Mouse (Mus musculus) thymus, postnatal 4 days (tissue): ENCODE data around the gene Opalin.

Experiments used
- DNase-seq: peaks from one replicate; pipeline ENCODE4 v3.0.0; 2021

Gene Opalin

GRCm38 (mm10) chr19:41076906-41077305 is at the start of gene Opalin:
Opalin (minus strand) TSS chr19:41077113.
- DNase-seq = no peak

DNA sequence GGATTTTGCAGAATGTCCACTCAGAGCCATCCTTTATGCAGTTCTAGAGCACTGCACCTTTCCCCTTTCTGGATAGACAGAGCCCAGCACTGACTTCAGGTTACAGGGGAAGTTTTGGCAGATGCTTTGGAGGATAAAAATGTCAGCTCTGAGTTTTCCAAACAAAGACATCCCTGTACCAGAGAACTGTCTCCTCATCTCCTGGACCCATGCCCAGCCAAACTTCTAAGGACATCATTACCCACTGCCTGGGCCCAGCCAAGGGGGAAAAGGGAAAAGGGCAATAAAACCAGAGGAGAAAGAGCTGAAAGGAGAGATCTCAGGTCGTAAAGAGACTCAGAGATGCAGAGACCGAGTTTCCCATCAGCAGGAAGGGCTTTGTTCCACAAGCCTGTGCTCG is 46.1 kb upstream of the Opalin start:
- no peak for DNase-seq

GRCm38 (mm10) chr19:41119924-41120323 is 43.0 kb upstream of the Opalin start:
- DNase-seq = no peak

DNA sequence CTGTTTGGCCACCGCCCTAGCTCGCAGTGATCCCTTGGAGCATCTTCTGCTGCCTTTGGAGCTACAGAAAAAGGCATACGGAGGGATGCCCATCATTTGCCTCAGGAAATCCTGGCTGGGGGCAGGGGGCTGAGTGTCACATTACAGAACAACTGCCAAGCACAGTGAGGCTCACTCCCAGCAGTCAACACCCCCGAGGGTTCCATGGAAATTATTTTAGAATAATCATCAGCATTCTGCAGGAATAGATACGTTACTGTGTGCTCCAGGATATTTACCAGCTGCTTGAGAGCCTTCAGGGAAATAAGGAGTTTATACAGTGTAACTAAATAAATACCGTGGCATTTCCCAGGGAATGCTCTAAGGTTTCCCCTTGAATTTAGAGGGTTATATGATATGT is 41.4 kb upstream of the Opalin start:
- no peak for DNase-seq

GRCm38 (mm10) chr19:41117334-41117733 is 40.4 kb upstream of the Opalin start:
- no peak for DNase-seq

DNA sequence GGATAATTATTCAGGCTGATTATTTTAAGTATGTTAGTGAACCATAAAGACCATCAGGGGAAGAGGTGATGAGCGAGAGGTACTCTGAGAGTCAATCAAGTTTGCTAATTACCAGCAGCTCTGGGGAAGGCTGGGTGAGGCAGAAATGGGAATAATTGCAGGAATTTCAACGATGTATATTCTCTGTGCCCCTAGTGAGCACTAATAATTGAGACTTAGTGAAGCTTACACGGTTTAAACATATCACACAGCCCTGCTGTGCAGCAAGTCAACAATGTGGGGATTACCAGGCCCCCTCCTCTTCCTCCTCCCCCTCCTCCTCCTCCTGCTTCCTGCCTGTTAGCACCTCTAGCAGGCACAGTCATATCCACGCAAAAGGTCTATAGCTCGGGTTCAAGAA is 37.7 kb upstream of the Opalin start:
- DNase-seq = no peak

DNA sequence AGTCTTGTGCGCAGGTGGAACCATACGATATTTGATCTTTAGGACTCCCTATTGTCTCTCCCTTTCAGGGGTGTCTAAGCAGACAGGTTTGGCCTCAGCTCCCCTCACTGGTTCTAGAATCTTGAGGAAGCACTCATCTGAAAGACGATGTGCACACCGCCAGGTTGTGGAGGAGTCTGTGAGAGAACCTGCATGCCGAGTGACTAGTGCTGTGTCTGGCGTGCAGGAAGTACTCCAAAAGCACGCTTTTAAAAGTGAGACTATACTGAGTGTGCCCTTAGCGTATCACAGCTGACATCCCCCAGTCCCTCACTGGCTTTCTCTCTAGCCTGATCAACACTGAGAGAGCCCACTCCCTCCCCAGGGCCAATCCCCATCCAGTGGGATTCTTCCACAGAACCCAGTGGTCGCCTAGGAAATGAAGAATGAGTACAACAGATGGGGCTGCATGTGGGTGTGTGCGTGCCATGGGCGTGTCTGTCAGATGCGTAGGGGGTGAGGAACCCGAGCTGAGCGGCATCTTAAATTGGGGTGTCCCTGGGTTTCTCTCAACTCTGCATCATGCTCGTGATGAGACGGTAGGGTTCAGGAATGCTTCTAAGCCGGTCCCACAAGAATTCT is 37.1 kb upstream of the Opalin start:
- no peak for DNase-seq

DNA sequence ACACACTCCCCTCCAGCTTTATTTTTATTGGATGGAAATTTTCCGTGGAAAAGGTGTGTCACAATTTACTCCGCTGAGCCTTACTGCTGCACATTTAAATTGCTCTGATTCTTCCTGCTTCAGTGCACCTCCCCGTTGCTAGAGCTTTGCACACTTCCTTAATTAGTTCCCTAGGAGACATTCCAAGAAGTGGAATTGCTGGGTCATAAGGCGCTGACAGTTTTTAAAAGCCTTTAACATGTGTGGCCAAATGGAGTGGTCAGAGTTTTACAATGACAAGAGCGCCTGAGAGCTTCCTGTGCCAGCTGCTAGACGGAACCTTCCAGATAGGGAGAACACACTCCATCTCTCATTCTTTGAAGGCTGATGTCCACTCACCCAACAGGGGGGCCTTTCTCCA is 35.7 kb upstream of the Opalin start:
- DNase-seq = no peak

GRCm38 (mm10) chr19:41109991-41110390 is 33.1 kb upstream of the Opalin start:
- no peak for DNase-seq

GRCm38 (mm10) chr19:41109496-41109895 is 32.6 kb upstream of the Opalin start:
- DNase-seq = no peak

- no peak for DNase-seq
Observed at GRCm38 (mm10) chr19:41108666-41109065, 31.8 kb upstream of the Opalin start.

- no peak for DNase-seq
Observed at GRCm38 (mm10) chr19:41107530-41107929, 30.6 kb upstream of the Opalin start.

DNA sequence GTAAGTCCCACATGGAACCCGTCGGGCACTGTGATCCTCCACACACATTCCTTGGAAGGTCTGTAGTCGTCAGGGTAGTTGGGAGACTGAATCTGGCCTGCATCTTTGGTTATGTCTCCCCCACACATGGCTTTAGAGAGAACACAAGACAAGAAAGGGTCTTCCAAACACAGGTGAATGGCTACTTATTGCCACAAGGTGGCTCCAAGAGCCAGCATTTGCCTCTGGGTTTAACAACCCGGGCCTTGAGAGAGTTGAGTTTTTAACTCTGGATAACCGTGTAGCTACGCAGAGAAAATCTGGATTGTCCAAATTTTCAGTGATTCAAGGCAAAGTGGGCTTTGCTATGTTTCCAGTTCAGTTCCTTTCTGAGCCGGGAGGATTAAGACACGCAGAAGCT is 28.0 kb upstream of the Opalin start:
- peak; percentile 26 for DNase-seq

GRCm38 (mm10) chr19:41101390-41101789 is 24.5 kb upstream of the Opalin start:
- no peak for DNase-seq

GRCm38 (mm10) chr19:41100863-41101262 is 23.9 kb upstream of the Opalin start:
- no peak for DNase-seq

- DNase-seq = no peak
Observed at GRCm38 (mm10) chr19:41097038-41097437, 20.1 kb upstream of the Opalin start.

DNA sequence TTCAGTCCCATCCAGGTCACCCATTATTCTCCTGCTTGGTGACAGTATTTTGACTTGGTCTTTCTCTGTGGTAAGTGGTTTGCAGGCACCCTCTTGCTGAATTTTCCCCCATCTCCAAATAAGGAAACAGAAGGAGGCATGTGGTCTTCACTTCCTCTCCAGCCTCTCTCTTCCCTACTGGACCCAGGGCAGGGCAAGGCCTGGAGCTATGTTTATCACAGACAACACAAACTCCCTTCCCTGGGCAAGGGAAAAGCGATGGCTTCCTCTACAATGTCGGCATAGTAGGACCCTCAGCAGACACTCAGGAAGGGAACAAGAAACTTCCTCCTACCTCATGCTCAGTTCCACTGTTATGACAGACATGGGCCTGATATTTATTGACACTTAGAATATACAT is 15.0 kb upstream of the Opalin start:
- no peak for DNase-seq

DNA sequence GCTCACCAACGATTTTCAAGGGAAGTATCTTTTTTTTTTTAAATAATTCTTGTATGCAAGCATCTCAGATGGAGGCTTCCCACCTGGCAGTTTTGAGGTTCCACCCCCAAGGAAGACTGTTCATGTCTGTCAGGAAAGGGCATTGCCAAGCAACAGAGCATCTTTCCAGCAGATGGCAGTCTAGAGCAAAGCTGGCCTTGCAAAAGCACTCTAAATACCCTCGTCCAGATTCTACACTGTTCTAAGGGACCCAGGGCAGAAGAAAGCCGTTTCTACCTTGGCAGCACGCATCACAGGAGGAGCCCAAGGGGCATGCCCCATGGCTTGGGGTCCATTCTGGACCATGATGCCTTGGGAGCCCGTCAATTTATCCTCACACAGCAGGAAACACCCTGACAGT is 12.9 kb upstream of the Opalin start:
- DNase-seq = peak; percentile 76

GRCm38 (mm10) chr19:41088491-41088890 is 11.6 kb upstream of the Opalin start:
- peak; percentile 58 for DNase-seq

- no peak for DNase-seq
Observed at GRCm38 (mm10) chr19:41087901-41088300, 11.0 kb upstream of the Opalin start.

DNA sequence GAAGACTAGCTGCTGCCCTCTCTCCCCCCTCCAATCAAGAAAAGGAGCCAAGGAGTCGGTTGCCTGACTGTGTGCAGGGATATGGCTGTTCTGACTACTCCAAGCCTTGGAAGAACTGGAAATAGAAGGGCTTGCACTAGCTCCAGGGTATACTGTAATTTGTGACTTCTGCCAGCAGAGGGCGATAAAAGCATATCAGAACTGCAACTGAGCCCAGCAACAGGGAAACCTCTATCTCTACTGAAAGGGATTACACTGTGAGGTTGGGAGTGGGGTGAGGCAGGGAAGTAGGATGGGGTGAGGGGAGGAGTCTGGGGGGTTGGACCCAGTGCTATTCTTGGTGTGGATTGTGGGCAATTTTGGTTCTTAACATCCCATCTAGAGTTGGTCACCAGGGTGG is 9.8 kb upstream of the Opalin start:
- DNase-seq = peak; percentile 72

DNA sequence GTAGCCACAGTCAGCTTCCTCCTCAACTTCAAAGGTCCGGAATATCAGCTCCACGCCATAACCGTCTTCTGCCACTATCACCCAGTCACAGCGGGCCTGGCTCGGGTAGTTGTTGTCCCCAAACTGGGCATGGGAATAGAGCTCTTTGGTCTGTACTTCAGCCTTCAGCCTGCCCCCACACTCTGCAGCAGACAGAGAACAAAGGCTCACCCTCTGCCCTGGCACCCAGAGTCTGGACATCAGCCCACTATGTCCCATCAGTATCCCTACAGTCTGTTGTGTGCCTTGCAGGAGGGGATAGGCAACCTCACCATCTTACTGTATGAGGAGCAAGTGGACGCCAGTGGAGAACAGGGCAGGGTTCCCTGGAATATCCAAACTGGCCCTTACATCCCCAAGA is 9.4 kb upstream of the Opalin start:
- DNase-seq = no peak

DNA sequence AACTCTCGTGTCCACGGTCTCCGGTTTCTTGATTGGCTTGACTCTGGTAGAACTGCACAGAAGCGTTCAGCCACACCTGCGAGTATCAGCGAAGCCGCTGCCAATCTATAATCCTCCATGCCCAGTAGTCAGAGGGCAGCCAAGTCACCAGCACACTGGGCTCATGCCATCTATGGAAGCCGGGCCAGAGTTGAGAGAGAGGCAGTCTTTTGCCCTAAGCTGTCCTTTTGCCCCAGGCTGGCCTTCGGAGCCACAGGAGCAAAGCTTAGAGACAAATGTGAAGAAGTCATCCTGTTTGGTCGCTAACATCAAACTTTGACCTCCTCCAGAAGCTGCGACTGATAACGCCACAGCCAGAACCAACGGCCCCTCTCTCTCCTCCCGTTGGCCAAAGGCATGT is 6.7 kb upstream of the Opalin start:
- DNase-seq = no peak

- no peak for DNase-seq
Observed at GRCm38 (mm10) chr19:41081589-41081988, 4.7 kb upstream of the Opalin start.

DNA sequence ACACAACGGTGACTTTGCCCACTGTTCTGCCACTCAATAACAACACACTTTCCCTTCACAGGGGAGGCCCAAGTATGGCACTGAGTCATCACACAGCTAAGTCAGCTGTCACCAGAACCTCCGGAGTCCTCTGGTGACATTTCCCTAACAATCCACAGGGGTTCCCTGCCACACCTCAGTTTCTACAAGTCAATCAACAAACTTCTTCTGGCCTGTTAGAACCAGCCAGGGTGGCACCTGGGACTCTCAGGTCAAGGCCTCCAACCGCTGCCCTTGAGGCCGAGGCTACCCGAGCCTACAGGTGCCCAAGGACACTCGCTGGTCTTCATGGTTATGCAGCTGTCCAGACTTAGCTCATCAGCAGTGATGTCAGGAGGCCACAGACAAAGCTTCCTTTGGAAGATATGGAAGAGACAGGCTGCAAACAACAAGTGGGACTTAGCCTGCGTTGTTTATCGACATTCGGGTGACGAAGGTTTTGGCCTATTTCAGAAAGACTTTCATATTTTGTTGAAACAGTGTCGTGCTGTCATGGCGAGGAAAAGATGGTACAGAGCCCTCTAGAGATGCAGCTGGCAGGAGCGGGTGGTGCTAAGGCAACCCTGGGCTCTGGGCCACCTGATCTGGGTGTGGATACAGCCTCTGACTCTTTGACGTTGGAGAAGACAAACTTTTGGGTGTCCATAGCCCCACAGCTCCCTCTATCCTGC is 3.0 kb downstream of the Opalin start:
- DNase-seq = no peak
